8 mouse cellular contexts compared by ENCODE assay signal in genomic region chr1:52578298-52579056, GRCm38 (mm10). TPM values are rescaled to one million over a fixed set of nuclear protein-coding genes. Genes with fewer than 3 reads are reported as not detected.
DNase-seq lines count a peak whose midpoint lies in the region; ATAC-seq lines count a peak whose summit lies in the region.

No protein-coding gene starts in this region.

- ATAC-seq in megakaryocyte, adult 5-6 weeks (ENCODE audit: poor library complexity, severe bottlenecking), result peak; percentile 95

- peak; percentile 22 to 38 for DNase-seq in layer of hippocampus, adult 18-20 months (ENCODE audit: low spot score in 2 of 2)
- DNase-seq in layer of hippocampus, postnatal 25 days (ENCODE audit: extremely low spot score in 1 of 2, low spot score in 1 of 2), result no peak
- peak; percentile 36 for DNase-seq in embryo, embryonic 11.5 days (ENCODE audit: low read depth, low spot score)
- DNase-seq in heart, postnatal 10 days, result peak; percentile 33 to 45
- peak; percentile 45 to 75 for DNase-seq in left cerebral cortex, postnatal 14 days (ENCODE audit: low spot score in 2 of 2)
- peak; percentile 80 to 85 for DNase-seq in spleen, postnatal 36 days (ENCODE audit: low spot score in 2 of 2)
- no peak for DNase-seq in gastrocnemius, adult 18-20 months (ENCODE audit: low spot score)

- intact Hi-C loops in heart, postnatal 10 days (cut with DNase I), result no loop called here
- intact Hi-C loops in left cerebral cortex, postnatal 14 days (cut with DNase I), result no loop called here

RNA-seq across cellular contexts. Expression of gene Nemp2, which starts 52.0 kb away (rescaled TPM):
- 1 to 10 TPM; 3.1 to 4.1 TPM for total RNA-seq in layer of hippocampus, adult 18-20 months (2021)
- total RNA-seq in layer of hippocampus, postnatal 25 days (2021), result 1 to 10 TPM; 2.6 to 4.6 TPM
- total RNA-seq in heart, postnatal 10 days (2021), result 1 to 10 TPM; 2.2 to 2.3 TPM
- 1 to 10 TPM; 3.9 to 5.5 TPM for total RNA-seq in left cerebral cortex, postnatal 14 days (2021)
- 18.1 and 19.6 TPM in 2 replicates for total RNA-seq in megakaryocyte, adult 5-6 weeks (2015)
- 19.4 and 20.3 TPM in 2 replicates for total RNA-seq in megakaryocyte, adult 5-6 weeks (2017)
- under 1 TPM; 0.27 to 0.45 TPM for total RNA-seq in gastrocnemius, adult 18-20 months (2021)

Comparison
In these comparisons a context has a peak if more than half of its experiments do, and no peak if none do; other contexts are left out.
1. DNase-seq: peak in layer of hippocampus, adult 18-20 months (2 of 2), embryo, embryonic 11.5 days (single experiment), heart, postnatal 10 days (2 of 2), left cerebral cortex, postnatal 14 days (2 of 2) and spleen, postnatal 36 days (2 of 2); none in layer of hippocampus, postnatal 25 days (0 of 2) and gastrocnemius, adult 18-20 months (single experiment).